Mouse (Mus musculus) gastrocnemius, adult 18-20 months (tissue): ENCODE results near the gene Dcps. TPM values are rescaled to one million over a fixed set of nuclear protein-coding genes. Genes with fewer than 3 reads are reported as not detected.
A peak's percentile ranks its signal among the peaks of the same experiment; 100 is the strongest.

Source experiments
- DNase-seq: peaks from one replicate; pipeline ENCODE4 v3.0.0; 2021; ENCODE audit warnings: low spot score
- long read RNA-seq, 2 experiments: library from polyadenylated mRNA; stranded (forward); transcript quantifications; one replicate each; pipeline ENCODE4 v2.0.0; 2021
- total RNA-seq, 2 experiments: library from RNA; stranded (reverse); gene quantifications; 2 replicates each; pipeline ENCODE4 v1.2.3; 2021

Gene Dcps
- total RNA-seq, result 1 to 10 TPM; 7.5 to 10.0 TPM
- long read RNA-seq, experiment 1, transcript Dcps-201 (6 exons, 1,274 nt), result major isoform, 13 of 18 reads
- long read RNA-seq, experiment 1, partial matches to known transcripts, result 0 of 18 reads
- long read RNA-seq, experiment 1, other reads (novel, unspliced or antisense), result 5 of 18 reads
- long read RNA-seq, experiment 2, transcript Dcps-201 (6 exons, 1,274 nt), result major isoform, 7 of 8 reads
- long read RNA-seq, experiment 2, partial matches to known transcripts, result 0 of 8 reads
- long read RNA-seq, experiment 2, other reads (novel, unspliced or antisense), result 1 of 8 reads

DNA sequence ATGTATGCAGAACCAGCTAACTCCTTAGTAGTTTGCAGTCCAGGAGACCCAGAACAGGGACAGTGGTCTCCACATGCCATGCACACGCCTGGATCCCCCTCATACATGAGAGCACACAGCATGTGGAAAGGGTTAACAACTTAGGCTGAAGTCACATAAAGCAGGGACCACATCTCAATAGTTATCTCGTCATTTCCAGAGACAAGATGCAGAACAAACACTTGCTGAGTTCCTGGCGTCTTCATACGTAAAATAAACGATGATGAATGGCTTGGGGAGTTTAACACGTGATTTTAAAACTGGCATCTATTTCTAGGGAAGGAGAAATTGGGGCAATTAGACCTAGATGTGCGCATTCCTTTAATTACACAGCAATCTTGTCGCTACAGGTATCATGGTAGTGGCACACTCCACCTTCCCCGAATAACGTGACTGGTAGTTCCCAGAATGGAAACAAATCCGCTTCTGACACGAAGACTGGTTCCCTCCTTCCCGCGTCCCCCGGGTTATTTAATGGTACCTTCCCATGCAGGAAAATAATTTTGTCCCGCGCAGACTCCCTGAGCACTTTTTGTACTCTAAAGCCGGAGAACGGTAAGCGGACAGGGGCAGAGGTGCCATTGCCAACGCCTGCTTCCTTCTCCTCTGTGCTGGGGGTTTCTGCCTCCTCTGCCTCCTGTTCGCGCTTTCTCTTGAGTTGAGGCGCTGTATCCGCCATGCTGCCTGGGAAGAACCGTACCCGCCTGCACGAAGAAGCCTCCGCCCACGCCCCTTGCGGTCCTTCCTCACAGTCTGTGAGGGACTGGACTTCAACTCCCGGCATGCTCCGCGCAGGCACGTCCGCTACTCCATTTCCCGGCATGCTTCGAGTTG, at the start of gene Dcps:
Dcps (minus strand) TSS at position 811 of the 873 bp plus-strand sequence.
- peak; percentile 95 for DNase-seq

DNA sequence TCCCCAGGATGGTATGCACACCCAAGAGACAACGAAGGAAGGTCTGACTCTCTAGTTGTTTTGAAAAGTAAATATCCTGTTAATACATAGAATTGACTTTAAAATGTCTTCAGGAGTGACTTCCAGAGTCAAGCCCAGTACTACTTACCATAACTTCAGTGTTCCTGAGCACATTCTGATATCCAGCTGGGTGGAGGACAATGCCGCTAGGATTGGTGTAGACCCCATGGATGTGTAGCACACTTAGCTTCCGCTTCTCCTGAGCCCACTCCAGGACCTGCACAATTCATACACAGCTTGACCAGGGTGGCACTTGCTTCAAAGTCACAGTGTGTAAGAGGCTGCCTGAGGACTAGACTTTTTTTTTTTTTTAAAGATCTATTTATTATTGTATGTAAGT, 47.6 kb upstream of the Dcps start:
- no peak for DNase-seq

DNA sequence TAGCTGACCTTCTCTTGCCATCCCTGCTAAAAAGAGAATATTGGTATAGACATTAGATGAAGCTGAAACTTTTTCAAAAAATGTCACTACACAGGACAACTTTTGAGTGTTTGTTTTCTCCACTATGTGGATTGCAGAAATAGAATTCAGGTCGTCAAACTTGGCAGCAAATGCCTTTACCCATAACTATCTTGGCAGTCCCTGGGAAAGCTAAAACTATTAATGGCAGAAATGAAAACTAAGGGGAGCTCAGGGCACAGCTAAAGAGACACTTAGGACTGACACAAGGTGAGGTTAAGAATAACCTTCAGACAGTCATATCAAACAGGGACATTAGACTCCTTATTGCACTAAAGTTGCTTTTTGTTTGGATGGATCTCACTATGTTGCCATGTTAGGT, 42.1 kb upstream of the Dcps start:
- DNase-seq, result peak; percentile 63

DNA sequence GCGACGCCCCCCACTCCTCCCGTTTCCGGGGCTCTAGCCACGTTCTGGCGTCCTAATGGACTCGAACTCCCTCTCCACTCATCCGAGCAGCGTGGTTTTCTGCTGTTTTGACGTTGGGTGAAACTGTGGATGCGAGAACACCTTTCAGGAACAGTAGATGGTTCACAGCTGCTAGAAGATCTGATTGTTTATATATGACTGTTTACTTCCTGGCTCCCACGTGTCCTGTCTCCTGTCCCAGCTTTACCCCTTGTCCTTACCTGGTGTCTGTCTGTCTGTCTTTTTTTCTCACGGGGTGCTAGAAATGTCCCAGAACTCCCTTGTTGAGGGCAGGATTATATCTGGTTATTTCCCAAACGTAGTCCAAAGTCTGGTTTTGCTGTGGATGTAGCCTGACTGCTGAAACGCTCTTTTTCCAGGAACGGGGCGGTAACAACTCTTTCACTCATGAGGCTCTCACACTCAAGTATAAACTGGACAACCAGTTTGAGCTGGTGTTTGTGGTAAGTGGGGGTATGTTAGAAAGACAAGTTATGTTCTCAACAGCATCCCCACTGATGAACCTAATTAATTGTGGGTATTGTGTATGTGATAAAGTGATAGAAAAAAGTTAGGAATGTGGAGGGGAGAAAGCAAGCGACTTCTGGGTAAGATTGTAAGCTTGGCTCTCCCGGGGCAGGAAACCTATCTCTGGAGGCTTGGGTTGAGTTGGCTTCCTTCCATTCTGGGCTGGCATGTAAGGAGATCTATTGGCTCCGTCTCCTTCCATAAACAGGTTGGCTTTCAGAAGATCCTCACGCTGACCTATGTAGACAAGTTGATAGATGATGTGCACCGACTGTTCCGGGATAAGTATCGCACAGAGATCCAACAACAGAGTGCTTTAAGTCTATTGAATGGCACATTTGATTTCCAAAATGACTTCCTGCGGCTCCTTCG, 36.0 kb upstream of the Dcps start:
- DNase-seq, result peak; percentile 82

DNA sequence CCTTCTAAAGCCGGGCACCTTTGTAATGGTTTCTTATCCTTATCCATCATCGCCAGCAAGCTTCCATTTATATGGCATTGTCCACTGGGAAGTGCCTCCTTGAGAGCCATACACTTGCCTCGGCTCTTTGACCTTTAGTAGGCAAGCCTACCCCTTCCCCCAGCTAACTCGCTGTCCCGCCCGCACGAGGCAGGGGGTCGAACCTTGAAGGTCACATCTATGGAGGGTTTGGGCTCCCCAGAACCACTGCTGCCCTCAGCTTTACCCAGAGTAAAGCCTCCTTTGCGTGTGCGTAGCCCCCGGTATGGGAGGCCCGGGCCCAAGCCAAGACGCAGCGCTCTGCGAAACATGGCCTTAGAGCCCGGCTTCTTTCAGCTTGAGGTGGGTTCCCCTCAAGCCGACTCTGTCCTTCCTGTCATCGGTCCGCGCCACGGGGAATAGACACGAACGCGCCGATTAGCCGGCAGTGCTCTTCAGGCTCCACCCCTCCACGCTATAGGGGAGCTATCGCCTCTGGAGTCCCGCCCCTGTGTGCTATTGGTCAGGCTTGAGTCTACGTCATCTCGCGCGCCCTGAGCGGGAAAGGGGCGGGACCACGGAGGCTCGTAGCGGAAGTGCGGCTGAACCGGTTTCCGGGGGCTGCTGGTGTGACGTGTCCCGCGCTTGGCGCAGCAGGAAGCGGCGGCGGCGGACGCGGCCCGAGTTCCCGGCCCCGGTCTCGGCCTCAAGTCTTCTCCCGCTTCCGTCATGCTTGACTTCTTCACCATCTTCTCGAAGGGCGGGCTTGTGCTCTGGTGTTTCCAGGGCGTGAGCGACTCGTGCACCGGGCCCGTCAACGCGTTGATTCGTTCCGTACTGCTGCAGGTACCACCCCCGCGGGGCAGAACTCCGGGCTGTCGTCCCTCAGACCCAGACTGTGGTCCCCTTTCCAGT, 34.9 kb upstream of the Dcps start, which contains the start of gene Foxred1:
Foxred1 (minus strand) TSS at position 514 of the 933 bp plus-strand sequence.
- peak; percentile 99 for DNase-seq

DNA sequence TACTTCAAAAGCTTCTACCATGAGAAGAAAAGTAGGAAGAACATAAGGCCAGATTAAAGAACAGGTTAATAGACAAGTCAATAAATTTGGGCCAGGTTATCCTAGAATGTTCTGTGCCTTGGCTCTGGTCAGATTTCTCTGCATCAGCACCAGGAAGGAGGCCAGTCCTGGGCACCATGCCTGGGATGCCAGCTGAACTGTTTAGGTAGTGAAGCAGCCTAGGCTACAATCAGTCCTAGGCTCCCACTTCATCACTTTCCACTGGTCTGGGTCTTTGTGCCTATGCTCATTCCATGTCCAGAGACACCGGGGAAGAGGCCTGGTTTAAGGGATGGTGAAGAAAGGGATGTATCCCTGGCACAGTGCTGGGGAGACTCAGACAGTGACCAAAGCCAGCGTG, 28.6 kb upstream of the Dcps start:
- DNase-seq, result peak; percentile 85

DNA sequence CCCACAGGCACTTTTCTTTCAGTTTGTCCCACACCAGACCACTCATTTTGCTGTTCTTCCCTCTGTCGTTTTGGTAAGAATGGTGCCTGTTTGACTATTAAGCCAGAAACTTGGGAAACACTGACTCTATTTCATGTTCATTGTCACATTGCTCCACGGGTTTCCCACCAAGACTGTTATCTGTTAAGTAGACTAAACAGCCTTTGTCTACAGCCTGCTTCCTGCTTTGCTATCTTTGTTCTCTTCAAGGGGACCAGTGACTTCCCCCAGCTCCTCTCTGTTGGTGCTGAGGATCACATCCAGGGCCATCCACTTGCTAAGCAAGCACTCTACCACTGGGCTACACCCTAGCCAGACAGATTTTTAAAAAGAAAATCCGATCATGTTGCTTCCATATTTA, 27.7 kb upstream of the Dcps start:
- peak; percentile 48 for DNase-seq

DNA sequence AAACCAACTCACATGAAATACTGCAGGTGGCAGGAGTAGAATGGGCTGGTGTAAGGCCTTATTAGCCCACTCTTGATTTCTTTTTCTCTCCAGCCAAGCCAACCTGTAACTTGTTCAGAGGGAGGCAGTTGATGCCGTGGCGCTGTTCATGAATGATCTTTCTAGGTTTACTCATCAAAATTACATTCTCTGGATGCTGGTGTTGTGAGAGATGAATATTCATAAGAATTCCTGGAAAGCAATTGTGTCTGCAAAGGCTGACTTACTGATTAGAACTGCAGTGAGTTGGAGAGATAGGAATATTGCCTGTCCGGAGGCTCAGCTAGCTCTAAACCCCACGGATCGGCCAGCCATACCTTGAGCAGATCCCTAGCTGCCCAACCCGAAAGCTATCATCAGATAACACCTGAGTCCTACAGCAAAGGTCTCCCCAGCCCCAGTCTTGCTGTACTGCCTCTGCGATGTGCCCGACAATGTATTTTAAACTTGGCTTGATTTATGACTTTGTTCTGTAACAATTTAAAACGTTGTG, 24.7 kb upstream of the Dcps start:
- DNase-seq, result no peak

DNA sequence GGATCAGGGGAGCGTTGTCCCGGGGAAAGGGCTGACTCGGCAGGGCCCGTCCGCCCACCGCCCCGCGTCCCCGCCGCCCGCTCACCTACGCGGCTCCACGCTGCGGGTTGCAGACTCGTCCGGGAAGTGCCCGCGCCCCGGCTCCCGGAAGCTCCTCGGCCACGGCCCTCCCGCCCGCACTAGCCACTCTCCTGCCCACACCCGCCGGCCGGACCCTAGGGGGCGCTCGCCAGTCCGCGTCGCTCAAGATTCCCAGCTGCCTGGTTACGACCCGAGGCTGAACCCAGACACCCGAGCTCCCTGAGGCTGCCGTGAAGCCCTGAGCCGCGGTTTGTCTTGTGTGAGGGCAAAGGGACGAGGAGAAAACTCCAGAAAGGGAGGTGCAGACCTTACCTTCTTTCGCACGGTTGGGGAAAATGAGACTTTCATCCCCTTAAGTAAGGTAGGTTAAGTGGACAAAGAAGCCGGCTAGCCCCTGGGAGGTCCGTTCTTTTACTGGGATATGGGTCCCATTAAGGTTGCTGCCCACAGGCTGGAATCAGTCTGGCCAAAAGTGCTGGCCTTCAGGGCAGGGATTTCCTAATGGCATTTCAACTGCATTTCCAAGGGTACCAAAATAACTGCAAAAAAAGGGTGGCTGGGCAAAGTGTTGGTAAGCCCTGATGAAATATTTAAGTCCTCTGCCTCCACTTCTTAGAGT, 24.1 kb upstream of the Dcps start, which contains the start of the genes Srpr and Tirap:
Srpr (plus strand) TSS at position 404 of the 700 bp plus-strand sequence.
Tirap (minus strand) TSS at position 520 of the 700 bp plus-strand sequence.
- peak; percentile 96 for DNase-seq

DNA sequence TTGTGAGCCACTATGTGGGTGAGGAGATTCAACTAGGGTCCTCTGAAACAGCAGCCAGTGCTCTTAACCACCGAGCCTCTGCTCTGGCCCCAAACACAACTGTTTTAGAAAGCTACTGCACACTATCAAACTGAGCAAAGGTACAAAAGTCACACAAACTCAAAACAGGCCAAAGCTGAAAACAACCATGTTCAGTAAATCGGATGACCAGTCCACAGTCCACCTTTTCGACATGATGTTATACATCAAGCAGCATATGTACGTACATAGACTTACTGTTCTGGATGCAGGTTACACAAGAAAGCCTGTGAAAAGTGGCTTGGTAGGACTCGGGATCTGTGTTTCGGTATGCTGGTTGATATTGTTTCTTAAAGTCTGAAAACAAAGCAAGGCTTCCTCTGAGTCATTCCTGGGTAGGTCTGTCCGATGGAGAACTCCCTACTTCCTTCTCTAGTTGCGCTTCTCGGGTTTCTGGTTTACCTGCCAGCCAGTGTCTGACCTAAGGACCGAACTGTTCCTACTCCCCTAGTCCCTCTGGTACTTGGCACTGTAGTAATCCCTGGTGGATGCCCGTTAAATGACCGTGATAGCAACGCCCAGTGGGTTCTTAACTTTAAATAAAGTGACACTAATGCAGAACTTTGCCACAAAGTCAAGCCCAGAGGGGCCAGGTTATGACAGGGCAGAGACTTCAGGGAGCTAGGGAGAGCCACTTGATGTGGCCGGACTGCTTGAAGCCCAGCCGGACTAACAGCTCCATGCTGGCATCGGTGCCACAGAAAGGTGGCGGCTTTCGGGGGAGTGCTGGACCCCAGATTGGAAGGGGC, 23.3 kb upstream of the Dcps start:
- DNase-seq, result peak; percentile 70

DNA sequence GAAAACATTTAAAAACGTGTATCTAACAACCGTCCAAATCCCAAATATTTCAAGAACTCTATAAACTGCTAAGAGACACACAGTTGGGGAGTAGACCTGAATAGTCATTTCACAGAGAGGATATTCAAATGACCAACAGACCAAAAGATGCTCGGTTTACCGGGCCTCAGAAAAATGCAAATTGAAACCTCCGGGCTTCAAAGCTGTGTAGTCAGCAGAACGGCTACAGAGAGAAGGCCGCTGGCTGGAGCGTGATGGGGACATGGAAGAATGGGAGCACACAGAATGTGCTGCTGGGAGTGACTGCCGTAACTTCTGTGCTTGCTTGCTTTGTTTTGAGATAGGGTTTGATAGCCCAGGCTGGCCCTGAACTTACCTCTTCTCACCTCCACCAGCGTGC, 22.5 kb upstream of the Dcps start:
- DNase-seq, result no peak

DNA sequence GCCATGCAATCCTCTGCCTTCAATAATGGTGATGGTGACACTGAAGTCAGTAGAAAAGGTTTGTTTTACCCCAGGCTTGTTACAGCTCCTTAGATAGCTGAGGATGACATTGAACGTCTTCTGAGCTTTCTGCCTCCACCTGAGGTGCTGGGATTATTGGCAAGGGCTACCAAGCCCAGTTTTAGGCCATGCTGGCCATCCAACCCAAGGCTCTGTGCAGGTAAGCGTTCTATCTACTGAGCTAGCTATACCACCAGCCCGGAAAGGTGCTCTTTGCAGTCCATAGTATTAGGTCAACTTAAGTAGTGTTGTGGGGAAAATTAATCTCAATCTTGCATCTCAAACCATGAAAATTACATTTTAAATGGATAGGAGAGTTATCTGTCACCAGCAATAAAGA, 21.8 kb upstream of the Dcps start:
- no peak for DNase-seq

DNA sequence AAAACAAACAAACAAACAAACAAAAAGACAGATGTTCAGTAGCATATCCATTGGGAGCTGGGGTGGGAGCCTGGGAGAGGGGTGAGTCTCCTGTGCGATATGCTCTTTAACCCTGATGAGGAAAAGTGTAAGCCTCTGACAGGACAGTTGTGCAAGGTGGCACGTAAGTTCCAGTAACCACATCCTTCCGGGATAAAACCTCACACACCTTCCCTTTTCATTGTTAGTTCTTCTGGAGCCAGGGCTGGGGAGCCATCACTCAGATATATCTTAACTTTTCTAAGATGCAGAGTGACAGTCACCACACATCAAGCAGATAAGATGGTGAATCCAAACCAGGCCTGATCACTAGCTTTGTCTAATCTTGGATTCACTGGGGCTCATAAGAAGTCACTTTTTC, 18.2 kb upstream of the Dcps start:
- DNase-seq, result no peak

DNA sequence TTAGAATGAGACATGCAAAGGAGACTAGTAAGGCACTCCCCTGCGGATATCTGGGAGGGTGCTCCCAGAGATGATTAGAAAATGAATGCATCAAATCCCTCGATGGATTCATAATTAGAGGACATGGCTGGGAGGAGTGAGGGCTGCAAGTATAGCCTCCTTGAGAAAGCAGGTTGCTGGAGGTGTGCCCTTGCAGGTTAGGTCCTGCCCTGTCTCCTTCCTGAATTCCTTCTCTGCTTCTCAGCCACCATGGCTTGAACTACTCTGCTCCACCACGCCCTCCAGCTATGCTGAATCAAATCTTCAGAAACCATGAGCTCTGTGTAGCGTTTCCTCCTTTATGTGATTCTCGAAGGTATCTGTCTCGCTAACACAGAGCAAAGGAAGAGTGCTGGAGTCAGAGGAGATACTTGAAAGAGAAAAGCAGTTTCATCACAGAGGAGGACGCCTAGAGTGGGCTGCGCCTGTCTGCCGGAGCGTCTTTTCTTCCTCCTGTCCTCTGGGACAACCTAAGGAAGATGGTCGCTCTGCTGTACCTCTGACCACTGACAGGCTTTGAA, 17.2 kb upstream of the Dcps start:
- no peak for DNase-seq

DNA sequence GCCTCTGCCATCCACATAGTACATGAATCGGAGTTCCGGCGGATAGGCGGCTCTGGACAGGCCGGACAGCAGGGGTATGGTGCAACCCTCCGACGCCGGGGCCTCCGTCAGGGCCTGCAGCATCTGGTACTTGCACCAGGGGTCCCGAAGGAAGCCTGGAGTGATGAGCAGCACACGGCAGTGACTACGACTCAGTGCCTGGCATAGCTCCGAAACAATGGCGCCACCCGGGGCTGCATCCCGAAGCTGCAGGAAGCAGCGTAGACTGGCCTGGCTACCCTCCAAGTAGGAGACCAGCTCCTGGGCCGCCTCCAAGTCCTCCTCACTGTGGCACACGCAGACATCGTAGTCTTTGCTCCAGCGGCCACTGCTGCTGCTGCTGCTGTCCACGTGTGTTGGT, 12.8 kb upstream of the Dcps start:
- DNase-seq, result no peak

DNA sequence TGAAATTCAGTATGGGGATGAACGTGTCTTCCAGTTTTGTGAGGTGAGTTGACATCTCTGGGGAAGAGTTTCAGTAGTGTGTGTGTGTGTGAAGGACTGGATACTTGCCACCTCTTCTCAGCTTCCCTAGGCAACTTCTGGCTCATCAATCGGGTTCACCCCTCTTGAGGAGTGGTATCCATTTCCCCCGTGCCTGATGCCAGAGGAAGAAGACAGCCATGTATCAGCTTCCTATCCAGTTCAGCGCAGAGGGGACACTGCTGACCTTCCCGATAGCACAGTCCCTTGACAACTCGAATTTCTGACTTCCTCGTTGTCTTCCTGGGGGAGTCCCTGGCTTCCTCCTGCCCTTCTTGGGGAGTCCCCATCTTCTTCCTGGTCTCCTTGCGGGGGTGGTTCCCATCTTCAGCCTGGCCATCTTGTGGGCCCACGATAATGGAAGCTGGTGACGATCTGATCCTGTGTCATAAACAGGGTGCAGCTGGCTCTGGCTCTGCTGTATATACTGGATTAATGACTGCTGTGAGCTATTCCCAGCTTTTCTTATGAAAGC, 11.6 kb upstream of the Dcps start:
- peak; percentile 65 for DNase-seq

DNA sequence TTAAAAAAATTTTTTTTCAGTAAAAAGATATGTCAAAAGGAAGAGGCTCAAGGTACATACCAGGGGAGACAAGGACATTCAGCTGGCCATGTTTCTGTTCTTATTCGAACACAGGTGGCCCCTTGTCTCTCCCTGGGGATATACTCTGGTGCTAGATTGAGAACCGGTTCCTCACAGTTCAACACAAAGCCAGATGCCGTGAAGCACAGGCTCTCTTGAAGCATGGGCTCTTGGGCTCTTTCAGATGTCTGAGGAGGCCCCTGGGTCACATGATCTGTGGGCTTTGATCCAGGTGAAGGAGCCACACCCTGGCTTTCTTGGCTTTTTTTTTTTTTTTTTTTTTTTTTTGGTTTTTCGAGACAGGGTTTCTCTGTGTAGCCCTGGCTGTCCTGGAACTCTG, 10.6 kb upstream of the Dcps start:
- DNase-seq, result no peak

DNA sequence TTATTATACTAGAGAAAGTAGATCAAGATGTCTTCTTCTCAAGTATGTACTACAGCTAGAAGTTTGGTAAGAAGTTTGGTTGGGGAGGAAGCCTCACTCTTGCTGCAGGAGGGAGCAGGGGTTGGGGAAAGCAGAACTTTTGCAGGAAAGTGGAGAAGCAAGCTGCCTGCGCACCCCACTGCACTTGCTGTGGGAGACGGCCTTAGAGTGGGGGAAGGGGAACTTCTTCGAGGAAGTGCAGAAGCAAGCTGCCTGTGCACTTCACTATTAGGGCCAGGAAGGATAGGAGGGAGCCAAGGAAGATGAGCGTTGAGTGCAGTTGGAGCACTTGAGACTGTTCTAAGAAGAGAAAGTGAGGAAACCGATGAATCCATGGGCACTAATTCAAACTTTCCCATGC, 7.5 kb upstream of the Dcps start:
- DNase-seq, result no peak
